Mouse (Mus musculus) 3T3-L1 (cell line): ENCODE measurements at regions not wholly inside any gene's neighbourhood (a gene's known extent, or its start where the extent isn't known, plus 50 kb on each side); places are given as distances from the start of the nearest gene placed in this dataset.

Experiments
- DNase-seq: peaks from one replicate; pipeline ENCODE4 v3.0.0-alpha.2; 2015; ENCODE audit warnings: low read depth, low spot score

- DNase-seq = no peak
These were observed 753.0 kb upstream of the Jmjd1c start for GRCm38 (mm10) chr10:66342823-66343350.

- DNase-seq = no peak
These were observed 747.5 kb upstream of the Jmjd1c start for GRCm38 (mm10) chr10:66348398-66348797.

- peak; percentile 80 for DNase-seq
These were observed 744.9 kb upstream of the Jmjd1c start for GRCm38 (mm10) chr10:66351036-66351435.

- peak; percentile 96 for DNase-seq
These were observed 741.9 kb upstream of the Jmjd1c start for GRCm38 (mm10) chr10:66354072-66354471.

GRCm38 (mm10) chr10:66354986-66355385, 740.9 kb upstream of the Jmjd1c start:
- DNase-seq = peak; percentile 66

GRCm38 (mm10) chr10:66357736-66358135, 738.2 kb upstream of the Jmjd1c start:
- no peak for DNase-seq

GRCm38 (mm10) chr10:66370096-66370495, 725.8 kb upstream of the Jmjd1c start:
- peak; percentile 37 for DNase-seq

GRCm38 (mm10) chr10:66371756-66372155, 724.2 kb upstream of the Jmjd1c start:
- no peak for DNase-seq
